Mouse (Mus musculus): ENCODE data around the gene Ddx42.
A peak's percentile ranks its signal among the peaks of the same experiment; 100 is the strongest.

The Ddx42 gene

GRCm38 (mm10) chr11:106267871-106268270, 51.1 kb downstream of the Ddx42 start:
- no peak for DNase-seq (ENCODE audit: low read depth in 2 of 2, low spot score in 2 of 2)

- no peak for DNase-seq (ENCODE audit: low read depth in 2 of 2, low spot score in 2 of 2)
These were observed 51.8 kb downstream of the Ddx42 start for GRCm38 (mm10) chr11:106268326-106269059.

GRCm38 (mm10) chr11:106269060-106269431, 52.3 kb downstream of the Ddx42 start:
- peak; percentile 24 to 44 for DNase-seq (ENCODE audit: low read depth in 2 of 2, low spot score in 2 of 2)

GRCm38 (mm10) chr11:106271131-106271793, 54.5 kb downstream of the Ddx42 start:
- DNase-seq (ENCODE audit: low read depth in 2 of 2, low spot score in 2 of 2), result no peak

GRCm38 (mm10) chr11:106271794-106272643, 55.3 kb downstream of the Ddx42 start:
- peak in 1 of 2 experiments; percentile 11 for DNase-seq (ENCODE audit: low read depth in 2 of 2, low spot score in 2 of 2)

- peak; percentile 93 to 97 for DNase-seq (ENCODE audit: low read depth in 2 of 2, low spot score in 2 of 2)
These were observed 56.1 kb downstream of the Ddx42 start, which contains the start of gene Smarcd2 for GRCm38 (mm10) chr11:106272644-106273310. Gene Smarcd2 (minus strand): TSS chr11:106272972.

GRCm38 (mm10) chr11:106273311-106273684, 56.6 kb downstream of the Ddx42 start:
- DNase-seq (ENCODE audit: low read depth in 2 of 2, low spot score in 2 of 2), result no peak

GRCm38 (mm10) chr11:106273811-106274210, 57.1 kb downstream of the Ddx42 start:
- no peak for DNase-seq (ENCODE audit: low read depth in 2 of 2, low spot score in 2 of 2)

GRCm38 (mm10) chr11:106274374-106274773, 57.6 kb downstream of the Ddx42 start:
- no peak for DNase-seq (ENCODE audit: low read depth in 2 of 2, low spot score in 2 of 2)

- no peak for DNase-seq (ENCODE audit: low read depth in 2 of 2, low spot score in 2 of 2)
These were observed 58.3 kb downstream of the Ddx42 start for GRCm38 (mm10) chr11:106274971-106275411.

- peak; percentile 95 to 98 for DNase-seq (ENCODE audit: low read depth in 2 of 2, low spot score in 2 of 2)
These were observed 59.7 kb downstream of the Ddx42 start, which contains the start of gene Tcam1 for GRCm38 (mm10) chr11:106276454-106276853. Gene Tcam1 (plus strand): TSS chr11:106276672.

- no peak for DNase-seq (ENCODE audit: low read depth in 2 of 2, low spot score in 2 of 2)
These were observed 65.7 kb downstream of the Ddx42 start for GRCm38 (mm10) chr11:106282452-106282851.

- DNase-seq (ENCODE audit: low read depth in 2 of 2, low spot score in 2 of 2), result no peak
These were observed 66.6 kb downstream of the Ddx42 start for GRCm38 (mm10) chr11:106283371-106283770.

- DNase-seq (ENCODE audit: low read depth in 2 of 2, low spot score in 2 of 2), result no peak
These were observed 67.4 kb downstream of the Ddx42 start for GRCm38 (mm10) chr11:106284126-106284525.

- no peak for DNase-seq (ENCODE audit: low read depth in 2 of 2, low spot score in 2 of 2)
These were observed 69.5 kb downstream of the Ddx42 start for GRCm38 (mm10) chr11:106286206-106286605.

GRCm38 (mm10) chr11:106286987-106287386, 70.3 kb downstream of the Ddx42 start:
- DNase-seq (ENCODE audit: low read depth in 2 of 2, low spot score in 2 of 2), result no peak

- DNase-seq (ENCODE audit: low read depth in 2 of 2, low spot score in 2 of 2), result no peak
These were observed 72.6 kb downstream of the Ddx42 start for GRCm38 (mm10) chr11:106289369-106289768.

- DNase-seq (ENCODE audit: low read depth in 2 of 2, low spot score in 2 of 2), result no peak
These were observed 73.7 kb downstream of the Ddx42 start for GRCm38 (mm10) chr11:106290376-106290775.

- no peak for DNase-seq (ENCODE audit: low read depth in 2 of 2, low spot score in 2 of 2)
These were observed 75.1 kb downstream of the Ddx42 start for GRCm38 (mm10) chr11:106291861-106292260.

All from CD8-positive naive resting alpha-beta T cell, adult 2 months (primary cell).